Mouse (Mus musculus) C2C12 (cell line): ENCODE measurements around the gene Rad51b. TPM values are rescaled to one million over a fixed set of nuclear protein-coding genes. Genes with fewer than 3 reads are reported as not detected.

Experiments
- H3K27me3 ChIP-seq: one replicate; pipeline ENCODE4 v1.6.1; 2011; ENCODE audit not compliant: control insufficient read depth, insufficient read depth, insufficient read length
- H3K36me3 ChIP-seq: one replicate; pipeline ENCODE4 v1.6.1; 2011; ENCODE audit not compliant: control insufficient read depth, insufficient read depth
- H3K4me3 ChIP-seq: one replicate; pipeline ENCODE4 v1.5.1; 2011; ENCODE audit warnings: mild to moderate bottlenecking, control low read depth; ENCODE audit not compliant: poor library complexity, insufficient read depth, severe bottlenecking
- H3K79me2 ChIP-seq: one replicate; pipeline ENCODE4 v1.6.1; 2011; ENCODE audit not compliant: control insufficient read depth, insufficient read depth
- H3K79me3 ChIP-seq: one replicate; pipeline ENCODE4 v1.6.1; 2011; ENCODE audit warnings: low read depth, control low read depth
- H3ac ChIP-seq: one replicate; pipeline ENCODE3; 2011; ENCODE audit warnings: low read depth; ENCODE audit not compliant: control insufficient read depth, insufficient read length
- CEBPB ChIP-seq: IDR thresholded peaks from one replicate; pipeline ENCODE4 v1.6.1; 2011; ENCODE audit warnings: low read depth, mild to moderate bottlenecking, control low read depth, moderate library complexity
- CTCF ChIP-seq: IDR thresholded peaks from one replicate; pipeline ENCODE4 v1.5.1; 2011; ENCODE audit not compliant: control insufficient read depth, insufficient read depth, insufficient read length
- FOSL1 ChIP-seq: IDR thresholded peaks from one replicate; pipeline ENCODE4 v1.8.0; 2011; ENCODE audit warnings: mild to moderate bottlenecking, low read length; ENCODE audit not compliant: poor library complexity, insufficient read depth, severe bottlenecking
- MAX ChIP-seq: IDR thresholded peaks from one replicate; pipeline ENCODE4 v1.6.1; 2011; ENCODE audit warnings: mild to moderate bottlenecking, control low read depth
- MYOD1 ChIP-seq: IDR thresholded peaks from one replicate; pipeline ENCODE4 v1.6.1; 2011; ENCODE audit warnings: low read depth; ENCODE audit not compliant: control insufficient read depth, insufficient read length
- MYOG ChIP-seq: IDR thresholded peaks from one replicate; pipeline ENCODE4 v1.6.1; 2011; ENCODE audit not compliant: control insufficient read depth, insufficient read length; ENCODE audit errors: extremely low read depth
- USF1 ChIP-seq: IDR thresholded peaks from one replicate; pipeline ENCODE4 v1.6.1; 2011; ENCODE audit warnings: low read depth, mild to moderate bottlenecking, control low read depth, moderate library complexity
- polyA plus RNA-seq: library from polyadenylated mRNA; unstranded; fragments of >200 nt; fragmentation: generic; extraction: Trizol; gene quantifications from one replicate; pipeline ENCODE4 v1.2.1, GENCODE M21; 2012; ENCODE audit warnings: missing spikeins

Rad51b gene
- polyA plus RNA-seq, 1 experiment: 1.3 TPM

GRCm38 (mm10) chr12:79825922-79826321, 528.8 kb downstream of the Rad51b start:
- Histone ChIP-seq H3ac (no peak overlapping the region), H3K27me3 (no peaks in the 10 kb centered on the region), H3K79me3 (no peaks in the 10 kb centered on the region), H3K36me3 (no peaks in the 10 kb centered on the region), H3K79me2 (no peaks in the 10 kb centered on the region), H3K4me3 (no peak overlapping the region)
- TF ChIP-seq MYOD1: no peak
- TF ChIP-seq CTCF: no peak
- no peak for TF ChIP-seq MAX
- TF ChIP-seq MYOG: no peak
- TF ChIP-seq CEBPB: no peak
- no peak for TF ChIP-seq FOSL1

- Histone ChIP-seq H3K27me3 (no peaks in the 10 kb centered on the region), H3ac (no peak overlapping the region), H3K79me3 (no peaks in the 10 kb centered on the region), H3K4me3 (no peak overlapping the region), H3K79me2 (no peaks in the 10 kb centered on the region), H3K36me3 (no peaks in the 10 kb centered on the region)
- TF ChIP-seq FOSL1 (no peak), CTCF (no peak), MYOD1 (no peak), USF1 (no peak), MAX (no peak), MYOG (no peak), CEBPB (no peak)
Observed at GRCm38 (mm10) chr12:79827233-79827692, 530.2 kb downstream of the Rad51b start.

- Histone ChIP-seq H3K27me3 (no peaks in the 10 kb centered on the region), H3ac (no peak overlapping the region), H3K4me3 (no peak overlapping the region), H3K79me2 (no peaks in the 10 kb centered on the region), H3K36me3 (no peaks in the 10 kb centered on the region), H3K79me3 (no peaks in the 10 kb centered on the region)
- no peak for TF ChIP-seq FOSL1
- no peak for TF ChIP-seq CTCF
Observed at GRCm38 (mm10) chr12:79827735-79828134, 530.7 kb downstream of the Rad51b start.

GRCm38 (mm10) chr12:79830686-79831085, 533.6 kb downstream of the Rad51b start:
- no peak overlapping the region for H3K4me3 ChIP-seq
- TF ChIP-seq MYOG: no peak
- TF ChIP-seq CTCF: no peak
- TF ChIP-seq CEBPB: no peak
- TF ChIP-seq MAX: no peak
- no peak for TF ChIP-seq USF1
- TF ChIP-seq FOSL1: no peak
- no peak for TF ChIP-seq MYOD1
- no peaks in the 10 kb centered on the region for H3K79me3 ChIP-seq
- no peaks in the 10 kb centered on the region for H3K79me2 ChIP-seq
- H3ac ChIP-seq: no peak overlapping the region
- H3K36me3 ChIP-seq: no peaks in the 10 kb centered on the region
- no peaks in the 10 kb centered on the region for H3K27me3 ChIP-seq

GRCm38 (mm10) chr12:79832611-79833010, 535.5 kb downstream of the Rad51b start:
- no peaks in the 10 kb centered on the region for H3K79me2 ChIP-seq
- H3K4me3 ChIP-seq: no peak overlapping the region
- H3ac ChIP-seq: no peak overlapping the region
- H3K79me3 ChIP-seq: no peaks in the 10 kb centered on the region
- H3K27me3 ChIP-seq: no peaks in the 10 kb centered on the region
- no peaks in the 10 kb centered on the region for H3K36me3 ChIP-seq
- TF ChIP-seq CTCF (no peak), MAX (no peak), FOSL1 (no peak), MYOD1 (no peak), USF1 (no peak), CEBPB (no peak), MYOG (no peak)

- TF ChIP-seq CTCF: no peak
- no peak for TF ChIP-seq MAX
- TF ChIP-seq FOSL1: no peak
- TF ChIP-seq MYOD1: no peak
- no peak for TF ChIP-seq CEBPB
- no peak for TF ChIP-seq USF1
- no peak for TF ChIP-seq MYOG
- H3K79me2 ChIP-seq: no peaks in the 10 kb centered on the region
- no peaks in the 10 kb centered on the region for H3K36me3 ChIP-seq
- H3K27me3 ChIP-seq: no peaks in the 10 kb centered on the region
- H3K79me3 ChIP-seq: no peaks in the 10 kb centered on the region
- H3K4me3 ChIP-seq: no peak overlapping the region
- no peak overlapping the region for H3ac ChIP-seq
Observed at GRCm38 (mm10) chr12:79835521-79835920, 538.4 kb downstream of the Rad51b start.
